Mouse (Mus musculus) right cerebral cortex, postnatal 36 days (tissue): ENCODE results near the gene Cgref1.

Experiments
- DNase-seq, 2 experiments: peaks; one replicate each; pipeline ENCODE4 v3.0.0; 2022; ENCODE audit warnings: low spot score in 2 of 2, mixed read lengths in 1 of 2

The Cgref1 gene

DNA sequence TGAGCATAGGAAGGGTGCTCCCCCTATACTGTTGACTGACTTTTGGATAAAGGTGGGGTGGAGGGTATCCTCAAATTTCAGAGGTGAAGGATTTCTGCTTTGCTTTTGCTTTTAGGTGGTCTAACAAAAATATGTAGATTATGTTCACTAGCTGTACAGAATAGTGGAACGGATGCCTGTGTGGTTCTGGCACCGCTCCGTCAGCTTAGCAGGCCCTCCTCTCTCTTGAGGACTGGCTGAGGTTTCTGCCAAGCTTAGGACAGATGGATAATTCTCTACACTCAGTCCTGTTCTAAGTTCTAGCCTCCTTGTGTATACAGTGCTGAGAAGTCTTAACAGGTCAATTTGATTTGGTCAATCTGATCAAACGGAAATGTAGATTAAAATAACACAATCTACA lies 5.1 kb upstream of the Cgref1 start:
- no peak for DNase-seq

DNA sequence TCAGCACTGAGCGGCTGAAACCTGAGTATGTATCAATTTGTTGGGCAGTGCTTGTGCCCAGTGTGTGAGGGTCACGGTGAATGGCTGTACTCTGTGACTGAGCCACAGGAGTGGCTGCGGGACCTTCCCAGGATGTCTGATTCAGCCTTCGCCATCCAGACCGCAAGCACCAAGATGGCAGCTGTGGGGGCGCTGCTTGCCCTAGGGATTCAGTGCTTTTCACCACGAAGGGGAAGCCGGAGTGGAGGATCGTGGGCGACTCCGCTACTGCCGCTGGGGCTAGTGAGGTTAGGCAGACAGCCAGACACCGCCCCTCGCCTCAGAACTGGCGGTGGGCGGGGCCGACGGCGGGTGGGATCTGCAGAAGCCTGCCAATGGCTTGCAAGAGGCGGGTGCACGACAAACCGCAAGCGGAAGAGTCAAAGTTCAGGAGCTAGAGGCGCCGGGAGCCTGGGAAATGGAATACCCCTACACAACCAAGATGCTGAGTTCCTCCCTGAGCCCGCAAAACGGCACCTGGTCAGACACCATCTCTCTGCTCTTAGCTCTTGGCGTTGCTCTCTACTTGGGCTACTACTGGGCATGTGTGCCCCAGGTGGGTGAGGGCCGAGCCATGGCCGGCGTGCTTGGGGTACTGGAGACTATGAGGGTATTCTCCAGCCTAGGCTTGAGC lies 4.4 kb upstream of the Cgref1 start:
- peak; percentile 89 to 92 for DNase-seq

DNA sequence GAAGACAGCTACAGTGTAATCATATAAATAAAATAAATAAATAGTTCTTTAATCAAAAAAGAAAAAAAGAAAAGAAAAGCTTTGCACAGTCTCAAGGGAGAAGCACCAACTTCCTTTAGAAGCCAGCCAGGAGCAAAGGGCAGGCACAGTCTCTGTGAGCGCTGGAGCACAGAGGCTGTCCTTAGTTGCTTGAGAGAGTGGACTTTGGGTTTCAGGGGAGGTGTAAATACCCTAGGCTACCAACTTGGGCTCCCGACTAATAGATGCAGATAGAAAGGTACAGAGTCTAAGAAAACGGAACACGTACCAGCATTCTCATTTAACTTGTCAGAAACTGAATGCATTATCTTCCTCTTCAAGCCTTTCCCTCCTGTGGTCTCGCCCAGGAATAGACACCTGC lies 3.2 kb upstream of the Cgref1 start:
- DNase-seq = no peak

DNA sequence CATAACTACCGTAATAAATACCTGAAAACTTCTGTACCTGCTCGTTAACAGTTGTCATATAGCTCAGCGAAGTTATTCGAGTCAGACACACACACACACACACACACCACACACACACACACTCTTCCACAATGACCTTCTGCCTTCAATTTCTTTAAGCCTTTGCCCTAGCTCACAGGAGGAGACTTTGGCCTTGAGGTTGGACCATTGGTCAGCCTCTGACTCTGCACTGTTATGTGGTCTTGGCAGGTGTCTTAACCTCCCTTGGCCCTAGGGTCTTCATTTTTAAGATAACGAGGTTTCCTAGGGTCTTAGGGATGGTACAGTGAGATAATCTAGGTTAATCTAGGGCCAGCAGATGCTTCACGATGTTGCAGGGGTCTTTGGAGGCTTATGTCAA lies 1.0 kb downstream of the Cgref1 start:
- no peak for DNase-seq

DNA sequence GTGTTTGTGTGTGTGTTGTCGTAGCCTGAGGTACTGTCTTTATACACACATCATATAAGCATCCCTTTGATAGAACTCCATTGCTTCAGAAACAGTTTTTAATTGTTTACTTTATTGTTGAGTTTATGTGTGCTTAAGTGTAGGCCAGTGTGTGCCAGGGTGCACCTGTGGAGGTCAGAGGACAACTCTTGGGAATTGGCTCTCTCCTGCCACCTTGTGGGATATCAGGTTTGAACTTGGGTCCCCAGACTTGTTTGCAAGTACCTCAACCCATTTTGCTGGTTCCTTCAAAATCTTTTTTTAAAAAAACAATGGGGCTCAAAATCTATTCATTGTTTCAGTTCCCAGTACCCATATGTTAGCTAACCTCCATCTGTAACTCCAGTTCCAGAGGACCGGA lies 2.4 kb downstream of the Cgref1 start:
- no peak for DNase-seq

DNA sequence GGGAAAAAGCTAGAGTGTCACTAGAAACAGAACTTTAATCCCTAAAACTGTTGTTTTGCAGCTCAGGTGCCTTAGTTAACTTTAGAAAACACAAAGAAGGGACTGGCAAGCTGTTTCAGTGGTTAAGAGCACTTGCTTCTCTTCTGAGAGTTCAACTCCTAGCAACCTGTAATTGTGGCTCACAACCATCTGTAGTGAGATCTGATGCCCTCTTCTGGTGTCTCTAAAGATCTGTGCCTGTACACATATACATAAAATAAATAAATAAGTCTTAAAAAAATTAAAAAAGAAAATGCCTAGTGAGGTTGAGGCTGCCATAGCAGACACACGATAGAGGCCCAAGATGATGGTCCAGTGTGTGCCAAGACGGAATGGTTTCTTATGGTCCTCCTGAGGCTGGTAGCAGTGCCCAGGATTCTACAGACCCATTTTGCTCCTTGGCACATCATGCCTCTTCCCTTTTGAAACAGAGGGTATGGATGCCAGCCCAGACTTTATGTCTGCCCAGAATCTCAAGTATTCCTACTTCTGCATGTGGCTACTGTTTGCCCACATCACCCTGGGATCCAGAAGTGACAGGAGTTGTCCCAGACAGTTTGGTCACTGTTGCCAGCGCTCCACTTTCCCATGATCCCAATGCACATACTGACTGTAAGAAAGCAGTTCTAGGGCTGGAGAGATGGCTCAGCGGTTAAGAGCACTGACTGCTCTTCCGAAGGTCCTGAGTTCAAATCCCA lies 10.5 kb downstream of the Cgref1 start:
- DNase-seq = no peak

DNA sequence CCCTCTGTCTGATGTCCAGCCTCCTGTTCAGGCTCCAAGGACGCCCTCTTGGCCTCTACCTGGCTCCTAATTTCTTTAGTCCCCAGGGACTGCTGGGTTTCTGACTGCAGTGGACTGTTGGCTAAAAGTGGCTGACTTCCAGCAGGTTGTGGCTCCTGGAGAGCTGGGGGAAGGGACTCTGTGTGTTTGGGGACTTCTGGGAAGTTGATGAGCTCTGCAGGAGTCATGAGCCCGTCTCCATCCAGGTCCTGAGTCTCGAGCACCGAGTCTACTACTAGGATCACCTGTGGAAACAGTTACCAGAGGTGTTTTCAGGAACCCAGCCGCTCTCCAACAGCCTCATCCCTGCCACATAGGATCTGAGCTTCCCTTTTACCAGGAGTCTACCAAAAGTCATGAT lies 11.7 kb downstream of the Cgref1 start:
- DNase-seq = no peak

DNA sequence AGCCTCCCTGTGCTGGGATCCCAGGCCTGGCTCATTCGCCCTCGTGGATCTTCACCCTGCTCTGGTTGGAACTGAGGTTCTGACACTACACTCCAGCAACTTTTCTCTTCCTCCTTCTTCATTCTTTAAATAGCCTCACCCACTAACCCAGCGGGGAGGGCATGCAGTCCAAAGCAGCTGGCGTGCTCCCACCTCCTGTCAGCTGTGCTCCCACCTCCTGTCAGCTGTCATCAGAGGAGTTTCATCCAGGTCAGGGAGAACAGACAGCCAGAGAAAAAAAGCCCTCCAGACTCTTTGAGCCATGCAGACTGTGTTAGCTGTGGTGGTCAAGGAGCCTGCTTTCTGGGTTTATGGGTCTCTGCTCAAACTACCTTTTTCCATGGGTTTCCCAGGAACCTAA lies 14.0 kb downstream of the Cgref1 start:
- no peak for DNase-seq

DNA sequence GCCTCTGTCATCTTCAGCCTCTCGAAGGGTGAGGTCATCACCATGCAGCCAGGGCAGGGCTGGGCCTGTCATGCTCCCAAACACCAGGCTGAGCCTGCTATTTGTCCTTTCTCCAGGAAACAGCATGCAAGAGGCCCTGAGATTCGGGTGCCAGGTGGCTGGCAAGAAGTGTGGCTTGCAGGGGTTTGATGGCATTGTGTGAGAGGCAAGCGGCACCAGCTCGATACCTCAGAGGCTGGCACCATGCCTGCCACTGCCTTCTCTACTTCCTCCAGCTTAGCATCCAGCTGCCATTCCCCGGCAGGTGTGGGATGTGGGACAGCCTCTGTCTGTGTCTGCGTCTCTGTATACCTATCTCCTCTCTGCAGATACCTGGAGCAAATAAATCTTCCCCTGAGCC lies 14.5 kb downstream of the Cgref1 start:
- DNase-seq = no peak

DNA sequence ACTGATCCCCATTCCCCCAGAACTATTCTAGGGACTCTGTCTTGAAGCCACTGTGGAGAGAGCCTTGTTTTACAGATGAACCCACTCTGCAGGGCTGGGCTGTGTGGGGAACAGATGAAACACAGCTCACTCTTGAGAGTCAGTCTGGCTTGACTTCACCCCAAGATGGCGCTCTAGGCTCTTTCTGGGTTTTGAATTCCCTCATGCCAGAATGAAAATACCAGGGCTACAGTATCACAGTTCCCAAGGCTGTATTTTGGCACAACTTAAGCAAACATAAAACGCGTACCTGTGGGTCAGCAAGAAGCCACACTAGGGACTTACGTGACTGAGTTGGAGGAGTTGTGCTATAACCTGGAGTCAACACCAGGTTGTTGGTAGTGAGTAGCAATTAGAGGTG lies 15.3 kb downstream of the Cgref1 start:
- peak in 1 of 2 experiments; percentile 68 for DNase-seq

DNA sequence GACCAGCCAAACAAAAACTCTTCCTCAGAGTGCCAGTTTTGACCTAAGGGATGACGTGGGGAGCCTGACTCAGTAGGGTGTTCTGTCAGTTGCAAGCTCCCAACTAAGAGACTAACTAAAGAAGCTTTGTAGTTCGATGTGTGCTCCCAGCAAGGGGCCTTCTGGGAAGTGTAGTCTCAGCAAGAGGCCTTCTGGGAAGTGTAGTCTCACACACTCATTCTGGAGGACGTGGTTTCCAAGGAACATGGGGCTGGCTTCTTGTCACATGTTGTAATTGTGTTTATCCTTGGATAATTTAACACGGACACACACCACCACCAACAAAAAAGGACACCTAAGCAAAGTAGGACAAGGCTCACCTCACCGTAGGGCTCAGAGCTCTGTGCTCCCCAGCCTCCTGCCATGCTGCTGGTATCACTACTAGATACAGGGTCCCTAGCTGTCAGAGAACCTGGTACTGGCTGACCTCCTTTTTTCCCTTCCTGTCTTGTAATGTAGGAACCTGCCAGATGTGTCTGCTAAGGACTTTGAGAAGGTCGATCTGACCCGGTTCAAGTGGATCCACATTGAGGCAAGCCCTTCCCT lies 17.4 kb downstream of the Cgref1 start:
- no peak for DNase-seq

DNA sequence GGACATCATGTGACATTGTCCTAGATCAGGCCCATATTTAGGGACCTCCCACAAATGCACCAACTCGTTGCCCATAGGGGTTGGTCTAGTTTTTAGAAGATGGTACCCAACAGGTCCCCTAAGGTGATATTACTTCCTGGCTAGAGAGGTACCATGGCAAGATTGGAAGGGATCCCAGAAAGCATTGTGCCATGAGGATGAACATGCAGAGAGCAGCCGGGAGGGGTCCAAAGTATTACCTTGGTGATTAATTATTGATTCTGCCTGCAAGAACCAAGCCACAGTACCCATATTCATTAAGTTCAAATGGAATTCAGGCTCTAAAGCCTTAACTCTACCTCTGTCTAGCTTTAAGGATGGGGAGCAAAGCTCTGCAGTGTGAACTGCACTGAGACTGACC lies 19.3 kb downstream of the Cgref1 start:
- no peak for DNase-seq

DNA sequence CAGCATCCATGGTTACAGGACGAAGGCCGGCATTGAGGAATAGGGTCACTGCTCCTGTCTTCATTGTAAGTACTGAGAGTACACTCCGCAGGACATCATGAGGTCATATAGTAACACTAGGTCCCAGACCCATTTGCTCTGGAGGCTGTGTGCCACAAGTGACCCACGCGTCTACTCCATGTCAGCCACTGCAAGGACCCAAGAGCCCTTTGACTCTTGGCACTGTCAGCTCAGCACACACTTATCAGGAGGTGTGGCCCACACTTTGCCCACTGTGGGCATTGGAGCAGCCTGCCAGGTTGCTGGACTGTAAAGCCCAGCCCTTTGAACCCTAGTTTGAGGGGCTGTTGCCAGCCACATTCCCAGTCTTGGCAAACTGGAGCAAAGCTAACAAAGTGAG lies 20.2 kb downstream of the Cgref1 start:
- no peak for DNase-seq

DNA sequence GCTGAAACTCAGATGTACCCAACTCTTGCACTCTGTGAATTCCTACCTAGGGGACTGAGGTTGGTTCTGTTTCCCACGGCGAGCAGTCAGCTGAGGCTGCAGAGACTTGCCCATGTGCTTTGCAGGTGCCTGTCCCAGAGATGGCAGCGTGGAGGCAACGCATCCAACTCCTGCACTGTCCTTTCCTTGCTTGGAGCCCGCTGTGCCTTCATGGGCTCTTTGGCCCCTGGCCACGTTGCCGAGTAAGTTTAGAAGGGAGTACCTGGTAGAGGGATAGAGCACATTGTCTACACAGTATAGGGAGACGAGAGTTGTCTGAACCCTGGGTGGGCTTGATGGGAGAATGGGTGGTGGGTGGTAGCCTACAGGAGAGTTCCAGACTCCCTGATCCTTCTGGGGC lies 20.8 kb downstream of the Cgref1 start:
- DNase-seq = no peak

DNA sequence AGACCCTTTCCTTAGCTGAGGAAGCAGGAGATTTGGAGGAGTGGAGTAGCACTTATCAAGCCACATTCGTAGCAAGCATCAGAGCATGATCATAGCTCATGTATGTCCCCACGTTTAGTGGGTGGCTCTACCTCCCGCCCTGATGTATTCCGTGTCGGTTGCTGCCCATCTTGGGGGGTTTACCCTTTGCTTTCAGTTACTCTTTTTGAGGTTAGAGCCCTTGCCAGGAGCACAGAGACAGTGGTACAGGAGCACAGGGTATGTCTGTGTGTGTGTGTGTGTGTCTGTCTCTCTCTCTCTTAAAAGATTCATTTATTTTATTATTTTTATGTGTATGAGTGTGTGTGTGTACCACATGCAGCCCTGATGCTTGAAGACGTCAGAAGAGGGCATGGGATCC lies 22.3 kb downstream of the Cgref1 start:
- no peak for DNase-seq

DNA sequence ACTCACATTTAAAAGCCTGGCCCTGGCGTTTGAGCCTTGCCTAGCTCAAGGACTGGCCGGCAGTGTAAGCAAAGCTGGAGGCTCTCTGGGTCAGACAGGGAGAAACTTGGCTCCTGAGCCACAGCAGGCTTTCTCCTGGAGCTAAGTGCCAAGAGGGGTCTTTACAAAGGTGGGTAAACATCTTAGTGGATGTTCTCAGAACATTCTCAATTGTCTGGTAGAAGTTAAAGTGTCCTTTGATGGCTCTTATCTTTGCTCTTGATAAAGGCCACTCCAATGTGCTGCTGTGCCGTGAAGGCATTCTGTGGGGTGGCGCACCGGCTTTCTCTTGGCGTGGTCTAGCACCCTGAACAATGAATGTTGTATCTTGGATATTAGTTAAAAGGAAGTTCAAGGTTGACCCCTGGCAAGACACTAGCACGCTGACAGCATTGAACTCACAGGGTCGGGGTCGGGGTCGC lies 22.8 kb downstream of the Cgref1 start:
- no peak for DNase-seq

DNA sequence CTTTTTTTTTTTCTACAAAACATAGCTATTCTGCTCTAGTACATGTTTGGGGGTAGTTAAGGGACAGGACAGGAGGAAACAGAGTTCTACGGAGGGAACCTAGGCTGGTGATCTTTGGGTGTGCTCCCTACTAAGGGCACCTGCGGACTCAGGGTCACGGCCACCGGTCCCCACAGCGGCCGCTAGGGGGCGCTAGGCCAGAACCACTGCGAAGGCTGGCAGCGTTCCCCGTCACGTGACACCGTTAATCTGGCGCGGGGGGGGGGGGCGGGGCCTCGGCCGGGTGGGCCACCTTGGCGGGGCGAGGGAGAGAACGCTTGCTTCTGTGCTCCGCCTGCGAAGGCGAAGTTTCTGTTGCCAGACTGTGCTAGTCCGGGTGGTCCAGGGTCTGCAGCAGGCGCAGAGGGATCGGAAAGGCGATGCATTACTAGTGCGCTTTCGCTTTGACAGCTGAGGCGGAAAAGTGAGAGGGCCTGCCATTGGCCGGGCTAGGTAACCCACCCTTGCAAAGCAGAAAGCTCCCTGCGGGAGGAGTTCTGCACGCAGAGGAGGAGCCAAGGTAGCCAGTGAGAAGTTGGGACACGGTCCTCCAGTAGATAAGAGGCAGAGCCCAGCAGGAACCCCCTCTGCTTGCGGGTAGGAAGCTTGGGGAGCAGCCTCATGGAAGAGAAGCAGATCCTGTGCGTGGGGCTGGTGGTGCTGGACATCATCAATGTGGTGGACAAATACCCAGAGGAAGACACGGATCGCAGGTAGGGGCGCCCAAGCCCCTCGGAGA lies 23.9 kb downstream of the Cgref1 start, which contains the start of gene Khk:
Khk (plus strand) TSS at position 176 of the 778 bp plus-strand sequence.
- DNase-seq = peak; percentile 76 to 79

DNA sequence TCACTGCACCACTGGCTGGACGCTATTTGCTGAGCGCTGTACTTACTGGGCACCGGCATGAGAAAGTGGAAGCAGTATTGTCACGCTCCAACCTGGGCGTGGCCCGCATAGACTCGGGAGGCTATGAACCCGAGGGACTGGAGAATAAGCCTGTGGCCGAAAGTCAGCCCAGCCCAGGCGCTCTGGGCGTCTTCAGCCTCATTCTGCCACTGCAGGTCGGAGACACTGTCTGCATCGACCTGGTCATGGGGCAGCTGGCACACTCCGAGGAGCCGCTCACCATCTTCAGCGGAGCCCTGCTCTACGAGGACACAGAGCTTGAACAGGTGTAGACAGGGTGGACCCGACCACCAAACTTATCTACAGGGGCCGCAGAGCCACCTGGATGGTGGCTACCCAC lies 24.8 kb downstream of the Cgref1 start:
- DNase-seq = no peak

DNA sequence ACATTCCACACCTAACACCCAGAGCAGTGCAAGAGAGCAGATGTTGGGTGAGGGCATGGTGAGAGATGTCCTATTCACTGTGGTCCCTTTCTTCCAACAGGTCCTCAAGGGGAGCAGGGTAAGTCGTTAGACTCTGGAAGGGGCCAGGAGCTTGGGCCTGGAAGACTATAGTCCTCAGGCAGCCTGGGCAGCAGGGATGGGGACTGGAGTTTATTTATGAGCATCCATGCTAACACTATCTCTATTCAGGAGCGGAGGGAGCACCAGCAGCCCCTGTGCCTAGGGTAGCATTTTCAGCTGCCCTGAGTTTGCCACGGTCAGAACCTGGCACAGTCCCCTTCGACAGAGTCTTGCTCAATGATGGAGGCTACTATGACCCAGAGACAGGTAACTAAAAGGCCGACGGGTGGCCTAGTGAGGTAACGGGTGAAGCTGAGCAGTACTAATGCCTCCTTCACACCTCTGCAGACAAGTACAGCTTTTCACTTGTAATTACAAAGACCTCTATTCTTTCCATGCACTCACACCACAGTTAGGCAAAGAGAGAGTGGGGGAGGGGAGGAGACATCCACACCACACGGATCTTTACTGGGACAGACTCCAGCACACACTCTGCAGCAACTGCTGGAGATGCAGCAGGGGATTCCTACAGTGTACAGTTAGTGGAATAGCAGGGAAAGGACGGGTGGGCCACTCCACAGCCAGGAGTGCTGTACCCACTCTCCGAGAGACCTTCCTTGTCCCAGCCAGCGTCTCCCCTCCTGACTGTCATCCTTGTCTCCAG lies 25.4 kb downstream of the Cgref1 start:
- DNase-seq = no peak

DNA sequence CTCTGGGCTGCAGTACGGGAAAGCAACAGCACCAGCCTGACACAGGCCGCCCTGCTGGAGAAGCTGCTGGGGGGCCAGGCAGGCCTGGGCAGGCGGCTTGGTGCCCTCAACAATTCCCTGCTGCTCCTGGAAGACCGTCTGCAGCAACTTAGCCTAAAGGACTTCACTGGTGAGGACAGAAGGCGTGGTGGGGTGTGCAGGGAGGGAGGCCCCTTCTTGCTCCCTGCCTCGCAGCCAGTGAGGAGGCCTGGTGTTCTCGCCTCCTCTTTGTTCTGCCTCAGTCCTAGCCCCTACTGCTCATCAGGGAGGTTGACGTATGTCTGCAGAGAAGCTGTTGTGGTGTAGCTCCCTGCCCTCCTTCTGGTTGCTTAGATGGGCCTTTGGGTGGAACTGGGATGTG lies 26.7 kb downstream of the Cgref1 start:
- no peak for DNase-seq

DNA sequence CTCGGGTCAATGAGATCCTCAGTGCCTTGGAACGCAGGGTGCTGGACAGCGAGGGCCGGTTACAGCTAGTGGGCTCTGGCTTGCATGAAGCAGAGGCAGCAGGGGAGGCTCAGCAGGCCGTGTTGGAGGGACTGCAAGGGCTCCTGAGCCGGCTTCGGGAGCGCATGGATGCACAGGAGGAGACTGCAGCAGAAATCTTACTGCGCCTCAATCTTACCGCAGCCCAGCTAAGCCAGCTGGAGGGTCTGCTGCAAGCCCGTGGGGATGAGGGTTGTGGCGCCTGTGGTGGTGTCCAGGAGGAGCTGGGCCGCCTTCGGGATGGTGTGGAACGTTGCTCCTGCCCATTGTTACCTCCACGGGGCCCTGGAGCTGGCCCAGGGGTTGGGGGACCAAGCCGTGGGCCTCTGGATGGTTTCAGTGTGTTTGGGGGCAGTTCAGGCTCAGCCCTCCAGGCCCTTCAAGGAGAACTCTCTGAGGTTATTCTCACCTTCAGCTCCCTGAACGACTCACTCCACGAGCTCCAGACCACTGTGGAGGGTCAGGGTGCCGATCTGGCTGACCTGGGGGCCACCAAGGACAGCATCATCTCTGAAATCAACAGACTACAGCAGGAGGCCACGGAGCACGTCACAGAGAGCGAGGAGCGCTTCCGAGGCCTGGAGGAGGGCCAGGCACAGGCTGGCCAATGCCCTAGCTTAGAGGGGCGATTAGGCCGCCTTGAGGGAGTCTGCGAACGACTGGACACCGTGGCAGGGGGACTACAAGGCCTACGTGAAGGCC lies 27.3 kb downstream of the Cgref1 start:
- no peak for DNase-seq
